Mouse (Mus musculus): ENCODE measurements around the gene Cped1.

Gene Cped1

GRCm38 (mm10) chr6:22000881-22001280 lies 15.2 kb downstream of the Cped1 start:
- DNase-seq: no peak

GRCm38 (mm10) chr6:22001284-22001916 lies 15.7 kb downstream of the Cped1 start:
- DNase-seq: no peak

GRCm38 (mm10) chr6:22002521-22003199 lies 16.9 kb downstream of the Cped1 start:
- DNase-seq: no peak

GRCm38 (mm10) chr6:22003200-22003587 lies 17.5 kb downstream of the Cped1 start:
- no peak for DNase-seq

- DNase-seq: no peak
Observed at GRCm38 (mm10) chr6:22003959-22004543, 18.3 kb downstream of the Cped1 start.

- no peak for DNase-seq
Observed at GRCm38 (mm10) chr6:22008346-22008745, 22.6 kb downstream of the Cped1 start.

GRCm38 (mm10) chr6:22010258-22010657 lies 24.5 kb downstream of the Cped1 start:
- DNase-seq: no peak

- no peak for DNase-seq
Observed at GRCm38 (mm10) chr6:22010761-22011281, 25.1 kb downstream of the Cped1 start.

GRCm38 (mm10) chr6:22011546-22011945 lies 25.8 kb downstream of the Cped1 start:
- DNase-seq: no peak

GRCm38 (mm10) chr6:22012099-22012498 lies 26.4 kb downstream of the Cped1 start:
- no peak for DNase-seq

GRCm38 (mm10) chr6:22012501-22012900 lies 26.8 kb downstream of the Cped1 start:
- no peak for DNase-seq

- no peak for DNase-seq
Observed at GRCm38 (mm10) chr6:22013394-22013793, 27.7 kb downstream of the Cped1 start.

GRCm38 (mm10) chr6:22014291-22014911 lies 28.7 kb downstream of the Cped1 start:
- DNase-seq: no peak

GRCm38 (mm10) chr6:22017631-22018030 lies 31.9 kb downstream of the Cped1 start:
- DNase-seq: no peak

GRCm38 (mm10) chr6:22018768-22019445 lies 33.2 kb downstream of the Cped1 start:
- DNase-seq: no peak

GRCm38 (mm10) chr6:22019637-22020036 lies 33.9 kb downstream of the Cped1 start:
- no peak for DNase-seq

GRCm38 (mm10) chr6:22020696-22021095 lies 35.0 kb downstream of the Cped1 start:
- no peak for DNase-seq

- no peak for DNase-seq
Observed at GRCm38 (mm10) chr6:22021315-22021714, 35.6 kb downstream of the Cped1 start.

GRCm38 (mm10) chr6:22024168-22024567 lies 38.5 kb downstream of the Cped1 start:
- DNase-seq: no peak

GRCm38 (mm10) chr6:22025584-22026357 lies 40.1 kb downstream of the Cped1 start:
- no peak for DNase-seq

- DNase-seq: no peak
Observed at GRCm38 (mm10) chr6:22026358-22026673, 40.6 kb downstream of the Cped1 start.

All from thymus, postnatal 36 days (tissue).